ENCODE assay signal across 7 mouse cellular contexts in genomic region chr9:82829007-82829689, GRCm38 (mm10). TPM values are rescaled to one million over a fixed set of nuclear protein-coding genes. Genes with fewer than 3 reads are reported as not detected.
DNase-seq lines count a peak whose midpoint lies in the region; ATAC-seq and TF ChIP-seq lines count a peak whose summit lies in the region.

Gene Irak1bp1 (plus strand): TSS chr9:82829540.

- H3K27ac ChIP-seq in lung, embryonic 15.5 days = peak within 1 kb of the TSS; percentile 73
- peak within 1 kb of the TSS; percentile 83 for H3K27ac ChIP-seq in cortical plate, adult 2 months (ENCODE audit: insufficient read depth, low read length)
- peak within 1 kb of the TSS; percentile 92 for H3K27ac ChIP-seq in hindbrain, embryonic 15.5 days (replicated peaks)
- no peak within 1 kb of the TSS for H3K27ac ChIP-seq in liver, embryonic 15.5 days (replicated peaks)

- 10% methylated on average over 20 of the region's 20 CpGs for WGBS in lung, embryonic 15.5 days
- 9% methylated on average over 20 of the region's 20 CpGs for WGBS in hindbrain, embryonic 15.5 days
- WGBS in liver, embryonic 15.5 days (ENCODE audit: insufficient replicate concordance) = 12% methylated on average over 20 of the region's 20 CpGs

- TF ChIP-seq CTCF in cortical plate, adult 2 months (IDR thresholded peaks at IDR 0.05; ENCODE audit: extremely low read depth, insufficient read depth, low read length) = no peak

- no peak for TF ChIP-seq POLR2A in cortical plate, adult 2 months (IDR thresholded peaks at IDR 0.05; ENCODE audit: extremely low read depth, insufficient read depth, low read length)

- H3K4me3 ChIP-seq in lung, embryonic 15.5 days = peak within 1 kb of the TSS; percentile 88
- H3K4me3 ChIP-seq in cortical plate, adult 2 months (ENCODE audit: insufficient read depth, low read length) = peak within 1 kb of the TSS; percentile 60
- peak within 1 kb of the TSS; percentile 71 for H3K4me3 ChIP-seq in hindbrain, embryonic 15.5 days
- H3K4me3 ChIP-seq in liver, embryonic 15.5 days (replicated peaks) = peak within 1 kb of the TSS; percentile 74

- no peaks in the 10 kb centered on the region for H3K27me3 ChIP-seq in lung, embryonic 15.5 days
- no peaks in the 10 kb centered on the region for H3K27me3 ChIP-seq in hindbrain, embryonic 15.5 days
- H3K27me3 ChIP-seq in liver, embryonic 15.5 days = no peaks in the 10 kb centered on the region

- peak; percentile 5; the same call in 1 of the 2 replicates for ATAC-seq in lung, embryonic 15.5 days (ENCODE audit: borderline replicate concordance, extremely low read depth, low FRiP score, low TSS enrichment)
- peak; percentile 3; the same call in 1 of the 2 replicates for ATAC-seq in hindbrain, embryonic 15.5 days (ENCODE audit: low FRiP score, low read depth)
- peak; percentile 6; the same call in 1 of the 2 replicates for ATAC-seq in liver, embryonic 15.5 days (ENCODE audit: insufficient read depth)

- H3K4me2 ChIP-seq in lung, embryonic 15.5 days = peak within 1 kb of the TSS; percentile 85
- H3K4me2 ChIP-seq in hindbrain, embryonic 15.5 days = peak within 1 kb of the TSS; percentile 57
- H3K4me2 ChIP-seq in liver, embryonic 15.5 days = peak within 1 kb of the TSS; percentile 95

- no peaks in the 10 kb centered on the region for H3K9me3 ChIP-seq in lung, embryonic 15.5 days
- no peaks in the 10 kb centered on the region for H3K9me3 ChIP-seq in hindbrain, embryonic 15.5 days
- no peaks in the 10 kb centered on the region for H3K9me3 ChIP-seq in liver, embryonic 15.5 days (replicated peaks)

- peaks cover 14% of the 10 kb centered on the region for H3K4me1 ChIP-seq in lung, embryonic 15.5 days
- peaks cover 5% of the 10 kb centered on the region; the same call in 1 of the 2 replicates for H3K4me1 ChIP-seq in cortical plate, adult 2 months (ENCODE audit: control insufficient read depth, insufficient read depth, low read length)
- H3K4me1 ChIP-seq in hindbrain, embryonic 15.5 days (replicated peaks) = peaks cover 15% of the 10 kb centered on the region
- H3K4me1 ChIP-seq in liver, embryonic 15.5 days (replicated peaks) = peaks cover 15% of the 10 kb centered on the region

- no peaks in the 10 kb centered on the region for H3K36me3 ChIP-seq in lung, embryonic 15.5 days
- peaks cover 4% of the 10 kb centered on the region; the same call in 1 of the 2 replicates for H3K36me3 ChIP-seq in hindbrain, embryonic 15.5 days
- no peaks in the 10 kb centered on the region for H3K36me3 ChIP-seq in liver, embryonic 15.5 days (replicated peaks)

- peak within 1 kb of the TSS; percentile 66 for H3K9ac ChIP-seq in lung, embryonic 15.5 days
- H3K9ac ChIP-seq in hindbrain, embryonic 15.5 days = peak within 1 kb of the TSS; percentile 83
- peak within 1 kb of the TSS; percentile 58 for H3K9ac ChIP-seq in liver, embryonic 15.5 days

- no peak for DNase-seq in lung, postnatal 4 days
- no peak for DNase-seq in right cerebral cortex, postnatal 10 days (ENCODE audit: low spot score in 2 of 2)
- no peak for DNase-seq in natural killer cell, adult 2 months (ENCODE audit: low spot score in 2 of 2)

RNA-seq across cellular contexts. Expression of gene Irak1bp1, which starts in this region (rescaled TPM):
- 18.9 TPM in 2 replicates for polyA plus RNA-seq in lung, embryonic 15.5 days (2015; fragmentation: Nextera tagmentation; extraction: Ambion mirVana)
- 22.6 and 24.2 TPM in 2 replicates for polyA plus RNA-seq in cortical plate, adult 2 months (2012; rRNA removed)
- polyA plus RNA-seq in hindbrain, embryonic 15.5 days (2015; fragmentation: Nextera tagmentation; extraction: Ambion mirVana) = 33.6 and 35.8 TPM in 2 replicates
- polyA plus RNA-seq in liver, embryonic 15.5 days (2015; fragmentation: Nextera tagmentation; extraction: Ambion mirVana) = 1.0 TPM in 2 replicates
